Mouse (Mus musculus): ENCODE results near the gene Pstpip1.

Gene Pstpip1

DNA sequence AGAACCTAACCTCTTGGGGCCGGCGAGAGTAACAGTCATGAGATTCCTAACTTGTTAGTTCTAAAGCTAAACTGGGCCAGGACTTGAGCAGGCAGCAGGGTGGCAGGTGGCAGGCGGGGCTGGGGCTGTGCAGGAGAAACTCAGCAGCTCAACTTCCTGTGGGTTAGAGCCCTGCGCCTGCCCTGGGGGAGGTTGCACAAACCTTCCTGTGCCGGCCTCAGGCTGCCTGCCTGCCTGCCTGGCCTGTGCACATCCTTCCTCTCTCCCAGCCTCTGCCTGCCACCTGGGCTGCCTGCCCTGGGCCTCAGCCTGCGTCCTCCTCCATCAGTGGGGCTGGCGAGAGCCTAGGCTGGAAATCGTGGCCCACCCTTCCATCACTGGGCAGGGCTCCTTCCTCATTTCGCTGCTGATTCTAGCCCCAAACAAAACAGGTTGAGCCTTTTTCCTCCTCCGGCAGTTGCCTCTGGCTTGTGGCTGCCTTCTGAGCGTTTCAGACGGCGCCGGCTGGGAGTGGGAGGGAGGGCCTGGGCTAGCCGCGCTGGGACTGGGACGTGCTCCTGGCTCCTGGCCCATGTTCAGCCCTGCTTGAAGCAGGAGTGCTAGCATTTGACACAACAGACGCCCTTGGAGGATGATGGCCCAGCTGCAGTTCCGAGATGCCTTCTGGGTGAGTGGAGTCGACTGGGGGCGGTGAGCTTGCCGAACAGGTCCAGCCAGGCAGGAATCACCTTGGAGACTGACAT lies at the start of gene Pstpip1:
Pstpip1 (plus strand) TSS at position 185 of the 743 bp plus-strand sequence.
- no peak for DNase-seq (ENCODE audit: low spot score)

- peak; percentile 80 for DNase-seq (ENCODE audit: low spot score)
These were observed 48.2 kb upstream of the Pstpip1 start, which contains the start of gene Rcn2 for GRCm38 (mm10) chr9:56041372-56042180. Gene Rcn2, plus strand, starts transcription at chr9:56041845.

DNA sequence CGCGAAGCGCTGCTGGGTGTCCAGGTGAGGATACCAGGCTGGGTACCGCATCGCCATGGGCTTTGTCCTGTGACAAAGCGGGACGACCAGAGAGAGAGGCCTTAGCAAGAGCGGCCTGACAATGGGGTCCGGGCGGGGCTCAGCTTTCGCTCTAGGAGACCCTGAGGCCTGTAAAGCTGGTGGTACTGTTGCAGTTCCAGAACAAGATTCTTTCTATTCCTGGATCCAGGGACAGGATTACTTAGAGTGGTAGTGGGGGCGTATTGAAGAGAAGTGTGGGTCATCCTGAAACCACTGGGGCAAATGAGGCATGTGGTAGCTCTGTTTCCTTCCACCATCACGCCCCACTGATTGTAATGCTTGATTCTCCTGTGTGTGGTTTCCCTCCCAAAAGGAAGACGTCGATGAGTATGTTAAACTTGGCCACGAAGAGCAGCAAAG lies 47.6 kb upstream of the Pstpip1 start:
- no peak for DNase-seq (ENCODE audit: low spot score)

DNA sequence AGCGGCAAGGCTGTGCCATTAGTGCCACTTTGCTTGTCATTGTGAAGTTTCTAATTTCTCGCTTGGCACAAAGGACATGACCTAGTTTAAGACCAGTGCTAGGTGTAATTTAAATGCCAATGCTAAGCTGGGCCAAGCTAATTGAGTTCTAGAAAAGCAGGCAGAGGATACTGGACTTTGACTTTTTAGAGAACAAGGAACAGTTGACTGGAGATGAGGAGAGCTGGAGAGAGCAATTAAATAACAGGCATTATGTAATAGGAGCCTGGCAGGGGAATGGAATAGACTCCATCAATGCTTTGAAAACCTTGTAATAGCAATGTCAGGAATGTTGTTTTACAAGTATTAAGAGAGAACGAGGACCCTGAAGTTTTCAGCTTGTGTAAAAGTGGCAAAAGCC lies 36.0 kb upstream of the Pstpip1 start:
- DNase-seq (ENCODE audit: low spot score), result no peak

DNA sequence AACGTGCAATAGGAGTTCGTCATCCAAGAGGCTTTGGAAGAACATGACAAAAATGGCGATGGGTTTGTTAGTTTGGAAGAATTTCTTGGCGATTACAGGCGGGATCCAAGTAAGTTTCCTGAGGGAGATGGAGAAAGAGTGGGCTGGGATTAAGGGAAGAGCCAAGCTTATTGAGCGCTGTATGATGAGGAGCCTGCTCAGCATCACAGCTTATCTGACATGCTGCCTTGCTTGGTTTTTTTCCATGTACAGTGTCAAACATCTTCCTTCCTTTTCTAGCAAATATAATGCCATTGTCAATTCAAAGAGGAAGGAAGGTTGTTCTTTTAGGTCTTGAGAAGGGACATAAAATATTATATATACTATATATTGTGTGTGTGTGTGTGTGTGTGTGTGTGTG lies 33.6 kb upstream of the Pstpip1 start:
- DNase-seq (ENCODE audit: low spot score), result no peak

DNA sequence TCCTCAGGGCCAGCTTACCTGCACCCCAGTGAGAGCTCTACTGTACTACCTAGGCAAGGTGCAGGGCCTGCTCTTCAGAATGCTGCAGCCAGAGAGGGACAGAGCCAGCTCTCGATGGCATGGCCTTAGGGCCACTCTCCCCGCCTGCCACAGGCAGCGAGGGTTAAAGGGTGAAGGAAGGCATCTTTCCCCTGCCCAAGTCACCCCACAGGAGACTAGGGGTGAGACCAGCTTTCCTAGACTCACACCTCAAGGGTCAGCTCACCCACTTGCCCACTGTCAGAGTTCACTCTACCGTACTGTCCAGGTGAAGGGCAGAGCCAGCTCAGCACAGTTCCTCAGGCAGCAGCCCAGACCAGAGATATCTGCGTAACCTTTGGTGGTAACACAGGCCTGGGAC lies 27.4 kb upstream of the Pstpip1 start:
- no peak for DNase-seq (ENCODE audit: low spot score)

- no peak for DNase-seq (ENCODE audit: low spot score)
These were observed 24.8 kb upstream of the Pstpip1 start for GRCm38 (mm10) chr9:56065011-56065410.

DNA sequence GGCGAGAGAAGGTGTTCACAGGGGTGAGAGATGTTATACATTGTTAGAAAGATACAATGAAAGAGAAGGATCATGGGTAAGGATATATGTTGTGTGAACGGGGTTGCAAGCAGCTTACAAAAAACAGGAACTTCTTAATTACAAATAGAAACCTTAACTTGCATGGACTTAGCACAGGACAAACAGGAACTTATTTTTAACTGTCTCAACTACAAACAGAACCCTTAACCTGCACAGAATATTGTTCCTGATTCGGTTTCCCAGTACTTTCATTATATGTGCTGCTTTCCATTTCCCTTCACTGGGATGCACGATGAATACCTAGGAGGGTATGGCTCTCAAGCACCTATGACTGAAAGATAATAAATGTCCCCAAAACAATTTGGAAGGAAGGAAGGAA lies 21.8 kb upstream of the Pstpip1 start:
- no peak for DNase-seq (ENCODE audit: low spot score)

- DNase-seq (ENCODE audit: low spot score), result no peak
These were observed 21.1 kb upstream of the Pstpip1 start for GRCm38 (mm10) chr9:56068630-56069029.

- no peak for DNase-seq (ENCODE audit: low spot score)
These were observed 16.9 kb upstream of the Pstpip1 start for GRCm38 (mm10) chr9:56072861-56073260.

DNA sequence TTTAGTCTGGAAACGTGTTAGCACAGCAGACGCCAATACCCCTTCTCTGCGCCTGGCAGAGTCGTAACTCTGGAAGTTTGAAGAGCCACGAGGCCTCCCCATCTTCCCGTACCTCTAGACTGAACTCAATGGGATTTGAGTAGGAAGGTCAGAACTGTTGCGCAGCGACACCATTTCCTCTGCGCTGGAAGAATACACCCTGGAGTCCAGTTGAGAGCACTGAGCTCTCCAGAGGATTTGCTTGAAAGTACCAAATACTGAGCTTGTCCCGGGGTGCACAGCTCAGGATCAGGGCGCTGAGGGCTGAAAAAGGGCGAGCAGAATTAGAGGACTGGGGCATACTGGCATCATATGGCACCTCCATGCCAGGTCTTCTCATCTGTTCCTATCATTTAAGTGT lies 14.9 kb upstream of the Pstpip1 start:
- no peak for DNase-seq (ENCODE audit: low spot score)

DNA sequence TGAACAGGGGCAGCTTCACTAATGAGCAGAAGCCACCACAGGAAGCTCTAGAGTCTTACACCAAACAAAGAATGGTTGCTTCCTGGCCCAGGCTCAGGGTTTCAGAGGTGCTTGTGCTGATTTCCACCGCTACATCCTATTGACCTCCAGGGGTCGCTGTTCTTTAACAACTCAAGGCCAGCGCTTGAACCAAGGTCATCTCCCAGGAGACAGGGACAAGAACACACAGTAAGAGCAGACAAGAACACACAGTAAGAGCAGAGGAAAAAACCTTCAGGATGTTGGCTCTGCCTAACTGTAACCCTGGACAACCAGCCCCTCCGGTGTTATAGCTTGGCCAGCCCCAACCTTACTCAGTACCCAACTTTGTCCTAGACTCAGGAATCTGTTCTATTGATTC lies 14.5 kb upstream of the Pstpip1 start:
- no peak for DNase-seq (ENCODE audit: low spot score)

GRCm38 (mm10) chr9:56075901-56076620 lies 13.7 kb upstream of the Pstpip1 start:
- DNase-seq (ENCODE audit: low spot score), result no peak

DNA sequence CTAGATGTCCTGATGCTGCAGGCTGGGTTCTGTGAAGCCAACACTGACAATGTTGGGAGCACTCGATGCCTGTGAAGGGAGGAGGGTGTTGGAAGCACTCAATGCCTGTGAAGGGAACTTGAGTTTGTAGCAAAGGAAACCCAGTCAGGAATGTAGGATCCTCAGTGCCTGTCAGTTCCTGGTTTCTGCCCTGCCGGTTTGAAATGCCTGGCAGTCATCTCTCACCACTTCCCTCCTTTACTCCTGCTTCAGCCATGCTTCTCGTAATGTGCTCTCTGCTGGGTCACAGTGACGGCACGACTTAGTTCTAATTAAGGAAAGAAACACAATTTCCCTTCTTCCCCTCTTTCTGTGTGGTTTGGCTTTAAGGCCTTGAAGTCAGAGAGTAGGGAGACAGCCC lies 10.2 kb upstream of the Pstpip1 start:
- DNase-seq (ENCODE audit: low spot score), result no peak

DNA sequence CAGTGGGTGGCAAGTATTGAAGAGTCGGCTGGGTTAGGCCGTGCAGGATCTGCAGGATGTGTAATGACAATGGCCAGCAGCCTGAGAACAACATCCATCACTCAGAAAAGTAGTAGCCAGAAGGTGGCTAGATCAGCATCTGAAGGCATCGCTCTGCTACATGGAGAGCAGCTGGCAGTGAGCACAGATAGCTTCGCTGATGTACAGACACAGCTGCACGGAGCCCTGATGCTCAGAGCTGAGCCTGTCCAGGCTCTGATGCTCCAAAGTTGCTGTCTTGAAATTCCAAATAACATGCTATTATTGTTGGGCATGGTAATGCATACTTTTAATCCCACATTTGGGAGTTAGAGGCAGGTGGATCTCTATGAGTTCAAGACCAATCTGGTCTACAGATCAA lies 3.2 kb upstream of the Pstpip1 start:
- DNase-seq (ENCODE audit: low spot score), result no peak

- no peak for DNase-seq (ENCODE audit: low spot score)
These were observed 924 bp downstream of the Pstpip1 start for GRCm38 (mm10) chr9:56090546-56091225.

- no peak for DNase-seq (ENCODE audit: low spot score)
These were observed 2.3 kb downstream of the Pstpip1 start for GRCm38 (mm10) chr9:56092102-56092501.

DNA sequence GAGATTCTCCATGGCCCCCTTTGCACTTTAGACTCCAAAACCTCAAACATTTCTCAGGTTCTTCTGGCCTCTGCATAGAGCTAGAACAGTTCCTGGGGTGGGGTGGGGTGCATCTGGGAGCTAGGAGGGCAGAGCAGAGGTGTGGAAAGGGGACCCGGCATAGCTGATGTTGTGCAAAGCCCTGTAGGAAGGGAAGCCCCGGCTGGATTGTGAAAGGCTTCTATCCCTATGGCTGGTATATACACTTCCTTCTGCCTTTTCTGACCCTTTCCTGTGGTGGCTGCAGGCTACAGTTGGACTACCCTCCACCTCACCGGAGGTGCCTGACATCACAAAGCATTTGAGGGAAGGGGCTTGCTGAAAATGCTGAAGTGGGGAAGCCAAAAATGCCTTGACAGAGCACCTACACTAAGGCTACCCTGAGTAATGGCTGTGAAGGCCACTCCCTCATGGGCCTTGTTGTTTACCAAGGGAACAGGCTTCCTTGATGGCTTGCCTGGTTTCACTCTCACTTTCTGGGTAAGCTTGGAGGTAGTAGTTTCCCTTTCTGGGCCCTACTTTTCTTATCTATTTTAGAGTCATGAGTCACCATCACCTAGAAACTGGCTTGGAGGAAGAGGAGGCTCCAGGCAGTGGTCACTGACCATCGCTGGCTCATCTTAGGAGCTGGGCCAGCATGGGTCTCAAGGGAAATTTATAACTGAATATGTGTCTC lies 8.0 kb downstream of the Pstpip1 start:
- DNase-seq (ENCODE audit: low spot score), result no peak

DNA sequence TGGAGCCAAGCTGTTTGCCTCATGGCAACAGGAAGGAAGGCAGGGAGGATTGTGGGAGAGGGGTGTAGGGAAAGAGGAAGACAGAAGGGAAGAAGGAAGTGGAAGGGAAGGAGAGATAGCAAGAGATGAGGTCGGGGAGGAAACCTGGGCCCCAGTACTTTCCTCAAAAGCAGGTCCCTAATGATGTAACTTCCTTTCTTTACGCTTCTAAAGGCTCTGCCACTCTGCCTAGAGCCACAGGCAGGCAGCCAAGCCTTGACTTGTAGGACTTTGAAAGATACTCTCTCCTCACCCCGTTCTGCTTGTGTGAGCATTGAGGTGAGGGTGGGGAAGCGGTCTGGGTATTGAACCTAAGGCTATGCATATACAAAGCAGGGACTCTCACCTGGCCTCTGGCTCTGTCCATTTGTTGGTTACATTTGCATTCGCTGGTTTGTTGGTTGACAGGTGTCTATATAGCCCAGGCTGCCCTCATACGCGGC lies 10.3 kb downstream of the Pstpip1 start:
- no peak for DNase-seq (ENCODE audit: low spot score)

DNA sequence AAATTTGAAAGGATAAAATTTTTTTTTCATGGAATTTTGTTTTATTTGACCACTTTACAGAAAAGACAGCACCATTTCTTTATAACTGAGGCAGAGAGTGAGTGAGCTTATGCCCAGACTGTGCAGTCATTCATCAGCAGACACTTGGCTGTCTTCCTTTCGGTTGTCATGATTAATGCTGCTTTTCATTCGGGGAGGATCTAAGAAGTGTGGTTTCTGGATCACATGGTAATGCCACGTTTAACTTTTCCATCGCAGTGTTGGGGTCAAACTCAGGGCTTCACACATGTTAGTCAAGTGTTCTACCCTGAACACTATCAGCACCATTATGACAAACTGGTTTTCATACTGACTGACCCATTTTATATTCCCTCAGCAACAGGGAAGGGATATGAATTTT lies 11.3 kb downstream of the Pstpip1 start:
- DNase-seq (ENCODE audit: low spot score), result no peak

DNA sequence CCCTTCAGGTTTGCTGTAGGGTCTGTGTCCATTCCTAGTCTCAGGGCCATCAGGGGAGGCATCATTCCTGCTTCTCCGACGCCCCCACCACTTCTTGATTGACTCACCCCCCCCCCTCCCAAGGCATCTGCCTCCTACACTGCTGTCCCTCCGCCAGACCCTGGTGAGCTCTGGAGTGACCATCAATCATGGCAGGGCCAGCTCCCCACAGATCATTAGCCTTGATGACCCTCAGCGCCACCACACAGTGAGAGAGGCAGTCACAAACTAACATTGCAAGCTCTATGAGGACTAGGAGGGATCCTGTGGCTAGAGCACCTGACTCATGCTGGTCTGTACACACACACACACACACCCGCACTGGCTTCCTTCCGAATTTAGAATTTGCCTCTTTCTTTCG lies 15.2 kb downstream of the Pstpip1 start:
- DNase-seq (ENCODE audit: low spot score), result no peak

Measured in urinary bladder, postnatal 10 days (tissue).